Mouse (Mus musculus) embryonic fibroblast, embryonic 13.5 days (primary cell): ENCODE results near the gene Rab7b. TPM values are rescaled to one million over a fixed set of nuclear protein-coding genes. Genes with fewer than 3 reads are reported as not detected.

Experiments
- H3K27ac ChIP-seq: 2 replicates; pipeline ENCODE4 v1.5.1; 2012; ENCODE audit warnings: low read length, control low read depth, inconsistent platforms; ENCODE audit not compliant: insufficient read depth
- H3K4me1 ChIP-seq: 2 replicates; pipeline ENCODE4 v1.6.1; 2011; ENCODE audit warnings: low read length; ENCODE audit not compliant: control insufficient read depth, insufficient read depth
- H3K4me3 ChIP-seq: 2 replicates; pipeline ENCODE4 v1.5.1; 2011; ENCODE audit warnings: mild to moderate bottlenecking, control low read depth, low read length; ENCODE audit not compliant: insufficient read depth
- CTCF ChIP-seq: IDR thresholded peaks from 2 replicates; pipeline ENCODE4 v1.5.1; 2011; ENCODE audit warnings: mild to moderate bottlenecking, control low read depth, low read length, moderate library complexity, borderline replicate concordance; ENCODE audit not compliant: insufficient read depth
- POLR2A ChIP-seq: IDR thresholded peaks from 2 replicates; pipeline ENCODE4 v1.6.1; 2011; ENCODE audit warnings: low read depth, mild to moderate bottlenecking, control low read depth, low read length, moderate library complexity
- polyA plus RNA-seq: library from polyadenylated mRNA; stranded (reverse); fragments of >200 nt; gene quantifications from 2 replicates; pipeline ENCODE4 v1.2.4, GENCODE M21; 2011; ENCODE audit warnings: low read depth; ENCODE audit not compliant: missing spikeins, insufficient read length

The Rab7b gene
- polyA plus RNA-seq, 1 experiment: 19.9 TPM

- H3K27ac ChIP-seq: no peak overlapping the region
- TF ChIP-seq POLR2A: no peak
- TF ChIP-seq CTCF: no peak
Measured at GRCm38 (mm10) chr1:131761079-131761831, 72.8 kb downstream of the Rab7b start.

GRCm38 (mm10) chr1:131763683-131764082 is 75.2 kb downstream of the Rab7b start:
- no peak for TF ChIP-seq CTCF
- no peak for TF ChIP-seq POLR2A

More at GRCm38 (mm10) chr1:131761079-131761831, 72.8 kb downstream of the Rab7b start:
- no peak overlapping the region for H3K4me3 ChIP-seq
- H3K4me1 ChIP-seq: no peaks in the 10 kb centered on the region

GRCm38 (mm10) chr1:131764581-131765338 is 76.3 kb downstream of the Rab7b start:
- Histone ChIP-seq H3K27ac (no peak overlapping the region), H3K4me3 (no peak overlapping the region), H3K4me1 (no peaks in the 10 kb centered on the region)
- TF ChIP-seq POLR2A (no peak), CTCF (no peak)

More at GRCm38 (mm10) chr1:131763683-131764082, 75.2 kb downstream of the Rab7b start:
- no peak overlapping the region for H3K4me3 ChIP-seq
- H3K4me1 ChIP-seq: no peaks in the 10 kb centered on the region
- H3K27ac ChIP-seq: no peak overlapping the region

Other genes with a start within 250 kb of the Rab7b start
- 52.8 and 66.6 TPM in 2 replicates for gene Srgap2, start 161.3 kb upstream of the Rab7b start, polyA plus RNA-seq
- 1.8 and 2.3 TPM in 2 replicates for gene Fam72a, start 160.8 kb upstream of the Rab7b start, polyA plus RNA-seq
- gene Avpr1b, start 89.5 kb upstream of the Rab7b start, polyA plus RNA-seq: not detected in 2 replicates
- gene Ctse, start 50.4 kb upstream of the Rab7b start, polyA plus RNA-seq: not detected in 2 replicates
- not detected in 2 replicates for gene Slc26a9, start 55.3 kb downstream of the Rab7b start, polyA plus RNA-seq
- 0.54 and 0.57 TPM in 2 replicates for gene Pm20d1, start 108.7 kb downstream of the Rab7b start, polyA plus RNA-seq
- gene Slc41a1, start 138.8 kb downstream of the Rab7b start, polyA plus RNA-seq: 21.1 and 22.7 TPM in 2 replicates
- 16.6 and 23.8 TPM in 2 replicates for gene Rab29, start 178.5 kb downstream of the Rab7b start, polyA plus RNA-seq
- 132 and 180 TPM in 2 replicates for gene Nucks1, start 221.8 kb downstream of the Rab7b start, polyA plus RNA-seq